Mouse (Mus musculus) stomach, postnatal 0 days (tissue): Measurements from ENCODE around the gene Slc16a9.

Source experiments
- CTCF ChIP-seq: IDR thresholded peaks from 2 replicates; pipeline ENCODE4 v1.5.1; 2016; ENCODE audit warnings: antibody characterized with exemption, low read depth, mild to moderate bottlenecking, moderate library complexity
- EP300 ChIP-seq: optimal IDR thresholded peaks from 2 replicates; pipeline ENCODE3; 2016; ENCODE audit warnings: antibody characterized with exemption

DNA sequence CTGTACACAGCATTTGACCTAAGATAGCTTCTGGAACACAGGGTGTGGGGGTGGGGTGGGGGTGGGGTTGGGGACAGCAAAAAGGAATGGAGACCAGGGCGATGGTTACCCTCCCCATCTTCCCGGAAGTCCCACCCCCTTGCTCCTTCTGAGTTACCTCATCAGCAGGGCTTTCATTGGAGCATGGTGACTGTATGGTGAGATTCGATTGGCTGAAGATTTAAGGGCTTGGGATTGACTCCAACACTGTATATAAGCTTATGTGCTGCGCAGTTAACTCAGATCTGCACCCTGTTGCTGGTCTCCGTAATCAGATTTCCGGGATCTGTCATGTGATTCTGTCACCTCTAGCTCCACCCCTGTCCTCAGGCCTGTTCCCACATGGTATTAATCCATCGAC lies 72.0 kb downstream of the Slc16a9 start:
- TF ChIP-seq CTCF (no peak), EP300 (no peak)
